Mouse (Mus musculus) embryonic stem cell, embryonic (primary cell): ENCODE data around the gene Olfr297.

Source experiments
- CTCF ChIA-PET, 4 experiments: fragments of 300-600 bp in 2 of 4; fragments of 350-600 bp in 2 of 4; sonication (Branson Sonifier 250); formaldehyde crosslinking; loops; one replicate each; lab custom pipeline; 2022; ENCODE audit warnings: inconsistent platforms in 2 of 4; lab: Charles Lee
- POLR2A ChIA-PET, 4 experiments: fragments of 300-600 bp in 2 of 4; fragments of 350-600 bp in 2 of 4; sonication (Branson Sonifier 250); formaldehyde crosslinking; loops; one replicate each; lab custom pipeline; 2022; ENCODE audit warnings: antibody characterized with exemption in 4 of 4, inconsistent platforms in 1 of 4; lab: Charles Lee

The Olfr297 gene

DNA sequence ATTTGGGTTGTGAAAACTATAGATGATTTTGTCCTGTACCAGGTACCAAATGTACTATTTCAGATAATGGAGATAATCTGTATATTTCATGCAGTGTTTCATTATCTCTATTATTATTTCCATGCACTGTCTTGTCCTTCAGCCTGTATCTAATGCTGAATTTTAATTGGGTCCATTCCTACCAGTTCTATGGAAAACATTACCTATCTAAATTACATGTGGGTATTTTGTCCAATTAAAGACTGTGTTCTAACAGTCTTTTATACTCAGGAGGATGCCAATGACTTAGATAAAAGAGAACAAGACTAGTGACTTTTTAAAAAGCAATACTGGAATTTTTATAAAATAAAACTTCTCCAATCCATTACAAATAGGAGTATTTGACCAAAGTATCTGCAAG, at the start of gene Olfr297:
Gene Olfr297, plus strand, starts transcription at position 301 of the 400 bp plus-strand sequence.
- CTCF ChIA-PET: no interaction called here
- POLR2A ChIA-PET: no interaction called here

DNA sequence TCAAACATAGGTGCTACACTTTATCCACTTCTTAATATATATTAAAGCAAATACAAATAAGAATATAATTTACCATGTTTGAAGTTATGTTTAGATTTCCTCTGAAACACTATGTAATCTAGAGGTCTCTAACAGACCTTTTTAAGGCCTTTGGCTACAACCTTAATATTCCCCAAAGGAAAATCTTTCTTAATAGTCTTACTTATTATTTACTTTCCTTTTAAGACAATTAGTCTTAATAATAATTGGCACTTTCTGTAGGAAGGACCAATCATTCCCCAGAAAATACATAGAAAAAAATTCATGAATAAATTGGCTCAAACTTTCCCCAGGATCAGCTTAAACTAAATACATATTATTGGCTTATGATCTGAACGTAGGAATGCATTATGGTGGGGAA, 27.4 kb upstream of the Olfr297 start, which contains the start of gene Olfr298:
Gene Olfr298, minus strand, starts transcription at position 101 of the 400 bp plus-strand sequence.
- ChIA-PET POLR2A (no interaction called here), CTCF (no interaction called here)
